Mouse (Mus musculus) thymus, postnatal 14 days (tissue): ENCODE measurements at regions not wholly inside any gene's neighbourhood (a gene's known extent, or its start where the extent isn't known, plus 50 kb on each side); places are given as distances from the start of the nearest gene placed in this dataset.
A peak's percentile ranks its signal among the peaks of the same experiment; 100 is the strongest.

Experiments
- DNase-seq: peaks from one replicate; pipeline ENCODE4 v3.0.0; 2021

DNA sequence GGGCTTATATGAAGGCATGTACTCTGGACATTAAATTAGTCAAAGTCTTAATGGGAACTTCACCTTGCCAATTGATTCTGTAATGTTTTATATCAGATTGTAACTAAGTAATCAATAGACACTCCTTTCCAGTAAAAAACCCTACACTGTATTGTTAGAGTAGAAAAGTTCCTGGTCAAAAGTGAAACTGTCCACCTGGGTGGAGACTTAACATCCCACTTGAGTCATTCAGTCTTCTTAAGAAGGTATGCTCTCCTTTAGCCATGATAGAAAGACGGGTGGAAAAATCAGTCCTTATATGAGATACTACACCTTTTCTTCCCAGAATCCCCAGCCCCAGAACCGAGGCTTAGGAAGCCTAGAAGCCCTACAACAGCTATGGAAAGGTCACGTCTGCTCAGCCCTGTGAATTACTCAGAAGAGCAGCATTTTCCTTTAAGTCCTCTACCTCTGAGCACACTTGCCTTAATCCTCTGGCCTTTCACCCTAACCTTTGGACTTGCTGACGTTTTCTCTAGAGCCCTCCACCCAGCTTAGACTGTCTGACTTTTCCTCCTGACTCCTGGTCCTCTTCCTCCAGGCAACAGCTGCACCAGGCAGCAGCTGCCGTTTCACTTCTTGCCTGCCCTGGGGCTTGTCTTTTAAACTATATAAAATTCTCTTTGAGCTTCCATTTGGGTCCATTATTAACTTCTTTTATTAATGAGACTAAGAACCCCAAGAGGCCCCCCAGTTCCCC is 93.4 kb upstream of the Ankrd50 start:
- DNase-seq = no peak

DNA sequence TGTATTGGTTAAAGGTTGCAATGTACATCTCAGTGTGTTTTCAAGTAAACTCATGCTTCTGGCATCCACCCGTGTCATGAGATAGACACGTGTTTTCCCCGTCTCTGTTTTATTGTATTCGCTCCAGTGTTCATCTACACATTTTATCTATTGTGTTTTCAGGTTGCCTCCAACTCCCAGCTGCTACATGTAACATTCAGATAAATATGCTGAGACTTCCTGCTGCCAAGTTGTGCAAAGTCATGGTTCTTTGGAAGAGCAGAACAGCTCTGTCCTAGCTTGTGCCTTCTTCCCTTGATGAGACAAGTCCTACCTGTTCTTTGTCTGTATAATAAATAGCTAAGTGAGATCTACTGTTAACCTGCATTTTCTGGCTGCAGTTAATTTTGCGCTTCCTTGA is 89.0 kb upstream of the Ankrd50 start:
- no peak for DNase-seq

DNA sequence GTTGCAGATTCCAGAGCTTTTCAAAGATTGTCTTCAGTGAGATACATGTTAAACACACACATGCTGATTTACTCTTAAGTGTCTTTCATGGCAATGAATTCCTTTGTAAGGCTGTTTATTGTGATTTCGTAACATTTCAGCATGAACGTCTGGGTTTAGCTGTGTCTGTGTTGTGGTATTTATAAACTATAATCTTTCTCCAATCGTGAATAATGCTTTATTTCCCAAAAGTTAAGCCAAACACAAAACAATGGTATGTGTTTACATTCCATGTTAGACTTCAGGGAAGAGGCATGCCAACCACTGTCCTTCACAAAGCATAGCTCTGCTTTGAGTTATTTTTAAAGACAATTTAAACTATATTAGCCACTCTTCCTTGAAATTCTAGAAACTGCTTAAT is 87.5 kb upstream of the Ankrd50 start:
- DNase-seq = no peak

DNA sequence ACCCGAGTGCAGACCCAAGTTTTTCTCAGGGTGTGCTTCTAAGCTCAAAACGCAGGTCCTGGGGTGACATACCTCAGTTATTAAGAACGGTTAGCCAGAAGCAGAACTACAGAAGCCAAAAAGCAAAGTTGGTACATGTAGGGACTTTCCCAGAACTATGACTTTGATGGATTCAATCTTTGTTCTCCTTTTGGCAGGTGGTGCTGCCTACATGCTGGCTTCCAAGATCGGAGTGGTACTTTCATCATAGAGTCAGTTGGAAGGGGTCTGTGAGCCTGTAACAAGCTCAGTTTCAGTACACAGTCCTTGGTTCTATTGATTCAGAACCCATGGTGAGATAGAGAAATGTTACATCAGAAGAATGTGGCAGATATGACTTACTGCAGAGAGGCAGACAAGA is 86.6 kb upstream of the Ankrd50 start:
- DNase-seq = no peak

DNA sequence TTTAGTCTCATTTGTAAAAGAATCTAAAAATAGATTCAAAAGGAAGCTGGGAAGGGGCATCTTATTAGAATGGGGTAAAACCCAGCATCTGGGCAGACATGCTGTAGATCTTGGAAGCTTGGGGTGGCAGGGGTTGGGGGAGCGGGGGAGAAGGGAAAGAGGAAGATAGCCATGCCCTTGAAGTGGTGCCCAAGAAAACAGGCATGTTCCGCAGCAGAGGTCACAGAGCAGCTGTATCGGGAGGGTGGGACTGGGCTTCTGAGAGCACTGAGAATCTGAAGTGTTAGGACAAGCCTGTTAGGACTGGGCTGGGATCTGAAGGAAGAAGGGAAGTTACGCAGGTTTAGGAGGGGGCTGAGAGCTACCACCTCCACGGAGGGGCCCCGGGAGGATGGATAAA is 84.4 kb upstream of the Ankrd50 start:
- no peak for DNase-seq

DNA sequence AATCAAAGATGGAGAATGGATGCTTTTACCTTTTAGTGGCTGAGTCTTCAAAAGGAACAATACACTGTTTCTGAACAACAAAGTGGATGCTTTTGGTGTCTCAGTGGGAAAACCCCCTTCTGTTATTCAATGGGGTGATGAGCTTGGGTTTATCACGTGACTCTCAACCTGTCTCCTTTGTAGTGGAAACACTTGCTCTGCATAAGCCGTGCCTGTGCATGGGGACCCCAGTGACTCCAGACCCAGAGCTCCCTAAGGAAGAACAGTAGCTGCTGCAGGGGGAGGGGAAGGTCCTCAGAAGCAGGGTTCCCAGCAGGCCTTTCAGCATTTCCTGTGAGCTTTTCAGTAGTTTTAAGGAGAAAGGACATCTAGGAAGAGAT is 83.9 kb upstream of the Ankrd50 start:
- DNase-seq = peak; percentile 10

DNA sequence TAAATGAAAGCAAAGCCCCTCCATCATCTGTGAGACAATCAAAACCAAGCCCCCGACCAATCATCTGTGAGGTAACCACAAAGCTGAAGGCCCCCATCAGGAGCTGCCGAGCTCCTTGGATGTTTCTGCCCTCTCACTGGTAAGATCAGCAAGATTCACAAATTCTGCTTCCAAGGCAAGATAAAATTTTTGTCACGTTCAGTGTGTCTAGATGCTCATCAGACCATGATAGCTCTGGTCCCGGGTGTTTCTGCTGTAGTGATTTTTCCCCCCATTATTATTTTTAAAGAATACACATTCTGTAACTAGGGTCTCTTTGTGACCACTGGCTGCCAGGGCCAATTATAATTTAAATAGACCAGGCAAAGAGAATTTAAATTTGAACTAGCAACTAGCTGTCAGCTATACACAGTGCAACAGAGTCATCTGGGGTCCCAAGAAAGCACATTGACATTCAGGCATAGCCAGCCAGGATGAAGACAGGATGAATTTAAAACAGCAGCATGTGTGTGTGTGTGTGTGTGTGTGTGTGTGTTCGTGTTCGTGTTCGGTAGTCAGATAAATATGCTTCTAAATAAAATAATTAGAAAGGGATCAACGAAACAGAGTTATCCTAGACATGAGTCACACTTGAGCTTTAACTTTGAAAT is 83.4 kb upstream of the Ankrd50 start:
- no peak for DNase-seq

DNA sequence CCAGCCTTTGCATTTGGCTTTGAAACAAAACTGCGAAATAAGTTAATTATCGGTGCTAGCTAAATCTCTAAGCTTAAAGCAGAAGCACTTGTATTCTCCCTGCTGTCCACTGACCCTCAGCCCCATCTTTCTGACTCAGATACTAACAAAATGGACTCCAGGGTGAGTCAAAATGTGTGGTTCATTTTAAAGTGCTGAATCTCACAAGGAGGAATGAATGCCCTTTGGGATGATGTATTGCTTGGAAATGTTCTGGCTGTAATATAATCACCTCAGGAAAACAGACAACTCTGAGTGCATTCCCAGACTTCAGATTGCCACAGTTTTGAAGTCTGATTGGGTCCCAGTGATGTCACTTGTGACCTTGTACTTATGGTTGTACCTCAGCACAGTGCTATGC is 81.9 kb upstream of the Ankrd50 start:
- DNase-seq = no peak

DNA sequence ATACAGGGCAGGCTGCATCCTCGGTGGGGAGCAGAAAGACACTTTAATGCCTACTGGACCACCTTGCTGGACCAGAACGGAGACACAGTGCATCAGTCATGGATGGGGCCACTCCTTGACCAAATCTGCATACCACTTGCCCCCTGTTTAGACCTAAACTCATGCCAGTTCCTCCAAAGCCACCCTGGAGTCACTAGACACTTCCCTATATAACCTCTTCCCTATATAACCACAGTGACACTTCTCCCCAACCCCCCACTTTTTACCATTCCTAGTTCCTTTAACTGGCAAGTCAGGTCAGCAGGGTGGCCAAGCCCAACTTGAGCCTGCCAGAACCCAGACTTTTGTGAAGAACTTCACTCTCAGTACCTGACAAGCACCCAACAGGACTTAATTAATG is 80.2 kb upstream of the Ankrd50 start:
- DNase-seq = no peak

DNA sequence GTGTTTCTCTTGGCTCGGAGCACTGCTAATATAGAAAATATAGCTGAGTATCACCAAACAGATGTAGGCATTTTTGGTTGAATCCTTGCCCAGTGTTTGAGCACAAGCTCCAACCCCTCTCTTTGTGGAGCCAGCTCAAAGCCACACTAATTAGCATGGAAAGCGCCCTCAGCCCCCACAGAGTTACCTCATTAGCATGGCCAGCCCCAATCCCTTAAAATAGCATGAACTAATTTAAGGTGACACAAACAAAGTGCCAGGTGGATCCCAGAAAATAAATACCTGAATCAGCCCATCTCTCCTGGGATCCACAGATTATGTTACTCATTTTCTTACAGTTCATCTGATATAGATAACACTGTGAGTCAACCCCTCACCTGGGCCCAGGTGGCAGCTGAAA is 79.7 kb upstream of the Ankrd50 start:
- DNase-seq = no peak

DNA sequence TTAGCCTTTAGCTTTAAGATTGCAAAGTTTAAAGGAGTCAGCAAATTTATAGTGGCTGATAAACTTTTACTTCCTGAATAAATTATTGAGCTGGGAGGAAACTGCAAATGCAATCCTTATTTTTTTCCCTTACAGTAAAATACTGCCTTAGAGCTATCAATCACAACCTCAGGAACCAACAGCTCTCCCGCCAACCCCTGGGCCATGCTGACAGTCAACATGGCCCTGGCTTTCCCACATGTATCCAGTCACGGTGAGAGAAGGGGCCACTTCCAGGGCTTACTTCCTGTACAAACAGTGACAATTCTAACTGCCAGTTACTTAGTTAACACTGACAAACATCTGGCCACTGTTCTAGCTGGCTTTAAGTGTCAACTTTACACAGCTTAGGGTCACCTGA is 76.5 kb upstream of the Ankrd50 start:
- DNase-seq = peak; percentile 23

DNA sequence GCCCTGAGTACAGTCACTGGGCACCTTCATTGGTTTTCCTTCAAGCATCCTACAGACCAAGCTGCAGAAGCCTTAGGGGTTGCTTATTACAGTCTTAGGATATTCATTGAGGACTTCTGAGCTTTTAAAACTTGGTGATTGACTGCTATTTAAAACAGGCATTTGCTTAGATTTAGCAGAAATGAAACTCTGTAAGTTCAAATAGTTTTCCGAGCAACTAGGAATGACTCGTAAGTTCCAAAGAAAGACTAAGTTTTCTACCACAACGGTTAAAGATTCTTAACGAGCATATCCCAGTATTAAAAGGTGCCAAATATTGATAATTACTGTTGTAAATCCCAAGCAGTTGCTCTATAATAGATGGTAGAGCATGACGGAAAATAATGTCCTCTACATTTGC is 71.3 kb upstream of the Ankrd50 start:
- DNase-seq = no peak

DNA sequence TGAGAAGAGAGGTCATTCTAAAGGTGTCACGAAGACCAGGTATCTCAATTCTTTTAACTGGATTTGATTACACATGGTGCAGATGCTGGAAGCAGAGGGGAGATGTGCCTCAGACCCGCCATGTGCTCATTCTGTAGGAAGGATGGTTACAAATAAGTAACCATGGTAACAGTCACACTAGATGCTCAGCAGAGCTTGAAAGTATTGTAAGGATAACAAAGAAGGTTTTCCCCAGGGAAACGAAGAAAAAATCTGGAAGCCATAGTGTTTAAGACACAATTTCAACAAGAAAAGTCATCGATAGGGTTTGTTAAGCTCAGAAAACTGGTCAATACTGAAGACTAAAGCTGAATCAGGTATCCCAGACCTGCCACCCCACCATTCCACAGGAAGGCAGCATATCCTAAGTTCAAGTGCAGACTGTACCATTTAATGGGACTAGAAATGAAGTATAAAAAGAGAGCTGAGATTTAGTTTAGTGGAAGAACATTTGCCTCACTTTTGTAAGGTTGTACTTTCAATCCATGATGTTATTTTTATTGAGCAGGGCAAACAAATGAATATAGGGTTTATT is 68.9 kb upstream of the Ankrd50 start:
- no peak for DNase-seq

DNA sequence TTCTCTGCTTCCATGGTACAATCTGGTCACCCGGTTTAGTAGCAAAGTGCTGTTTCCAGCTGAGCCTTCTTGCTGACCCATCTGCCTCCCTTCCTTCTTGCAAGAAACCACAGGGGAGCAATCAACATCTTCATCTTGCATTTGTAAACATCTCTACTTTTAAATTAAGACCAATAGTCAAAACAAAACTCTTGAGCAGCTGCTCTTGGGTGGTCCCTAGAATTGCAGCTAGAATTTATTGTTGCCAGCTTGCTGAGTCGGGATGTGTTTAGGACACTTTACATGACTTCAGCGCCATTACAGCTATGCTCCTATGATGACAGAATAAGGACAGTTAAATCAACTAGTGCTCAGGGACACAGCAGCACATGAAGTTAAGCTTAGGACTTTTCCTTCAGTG is 62.4 kb upstream of the Ankrd50 start:
- no peak for DNase-seq

DNA sequence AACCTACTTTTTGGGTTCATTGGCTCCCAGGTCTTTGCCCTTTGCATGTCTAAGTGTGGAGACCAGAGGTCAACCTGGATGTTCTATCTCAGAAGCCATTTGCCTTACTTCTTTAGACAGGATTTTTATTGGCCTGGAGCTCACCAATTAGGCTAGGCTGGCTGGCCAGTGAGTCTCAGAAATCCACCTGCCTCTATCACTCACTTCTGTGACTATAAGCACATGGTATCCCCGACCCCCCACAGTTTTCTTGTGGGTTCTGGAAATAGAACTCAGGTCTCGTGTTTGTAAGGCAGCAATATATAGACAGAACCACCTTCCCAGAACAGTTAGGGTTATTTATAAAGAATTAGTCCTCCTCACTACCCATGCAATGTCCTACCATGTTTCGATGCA is 60.9 kb upstream of the Ankrd50 start:
- DNase-seq = no peak

DNA sequence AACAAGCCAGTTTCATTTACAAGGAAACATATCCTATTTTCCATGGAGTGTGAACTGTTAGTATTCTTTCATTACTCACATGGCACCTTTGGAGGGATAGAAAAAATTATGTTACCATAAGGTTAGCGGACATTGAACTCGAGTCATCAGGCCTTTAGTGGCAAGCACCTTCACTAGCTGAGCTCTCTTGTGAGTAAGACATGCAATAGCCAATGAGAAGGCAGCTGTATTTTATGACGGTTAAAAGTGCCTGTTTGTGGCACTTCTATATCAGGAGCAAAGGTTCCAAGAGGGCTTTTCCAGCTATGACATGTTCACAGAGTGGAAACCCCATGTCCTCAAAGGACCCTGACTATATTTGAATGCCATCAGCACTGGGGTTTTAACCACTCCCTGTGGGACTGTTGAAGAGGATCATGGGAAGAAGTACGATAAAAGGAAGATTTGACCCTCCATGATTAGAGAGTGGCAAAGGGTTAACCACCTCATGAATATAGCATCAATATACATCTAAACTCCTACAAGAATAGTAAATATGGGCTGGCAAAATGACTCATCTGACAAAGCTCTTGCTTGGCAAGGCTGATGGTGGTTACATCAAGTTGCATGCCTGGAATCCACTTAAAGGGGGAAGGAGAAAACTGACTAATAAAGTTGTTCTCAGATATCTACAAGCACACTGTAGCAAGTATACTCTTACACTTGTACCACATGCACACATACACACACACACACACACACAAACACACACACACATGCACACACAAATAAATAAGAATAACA is 60.3 kb upstream of the Ankrd50 start:
- DNase-seq = no peak

DNA sequence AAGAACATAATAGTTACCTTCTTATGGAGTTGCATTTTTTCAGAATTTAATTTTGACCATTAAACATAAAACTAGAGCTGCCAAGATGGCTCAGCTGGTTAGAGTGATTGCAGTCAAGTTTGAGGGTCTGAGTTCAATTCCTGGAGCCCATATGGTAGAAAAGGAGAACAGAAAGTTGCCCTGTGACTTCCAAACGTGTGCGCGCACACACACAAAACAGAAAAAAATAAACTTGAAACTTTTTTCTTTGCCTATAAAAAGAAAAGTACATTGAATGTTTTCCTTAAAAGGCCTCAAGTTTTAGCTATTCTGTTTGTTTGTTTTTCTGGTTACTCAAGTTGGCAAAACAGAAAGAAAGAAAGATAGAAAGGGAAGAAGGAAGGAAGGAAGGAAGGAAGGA is 59.2 kb upstream of the Ankrd50 start:
- DNase-seq = no peak

DNA sequence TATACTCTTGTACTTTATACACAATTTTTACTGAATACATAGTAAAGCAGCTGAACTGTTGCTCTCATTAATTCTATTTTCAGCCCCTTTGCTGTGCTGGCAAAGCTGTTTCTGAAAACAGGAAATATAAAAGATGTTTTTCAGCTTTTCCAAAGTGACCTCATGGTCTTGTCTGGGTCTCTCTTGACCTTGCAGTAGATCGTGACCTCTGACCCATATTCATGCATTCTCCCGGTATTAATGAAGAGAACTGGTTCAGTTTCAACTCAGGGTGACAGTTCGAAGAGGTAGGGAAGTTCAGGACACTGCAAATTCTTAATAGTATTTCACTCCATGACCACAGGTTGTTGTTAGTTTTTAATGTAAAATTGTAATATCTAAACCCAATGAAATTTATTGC is 56.7 kb upstream of the Ankrd50 start:
- no peak for DNase-seq

DNA sequence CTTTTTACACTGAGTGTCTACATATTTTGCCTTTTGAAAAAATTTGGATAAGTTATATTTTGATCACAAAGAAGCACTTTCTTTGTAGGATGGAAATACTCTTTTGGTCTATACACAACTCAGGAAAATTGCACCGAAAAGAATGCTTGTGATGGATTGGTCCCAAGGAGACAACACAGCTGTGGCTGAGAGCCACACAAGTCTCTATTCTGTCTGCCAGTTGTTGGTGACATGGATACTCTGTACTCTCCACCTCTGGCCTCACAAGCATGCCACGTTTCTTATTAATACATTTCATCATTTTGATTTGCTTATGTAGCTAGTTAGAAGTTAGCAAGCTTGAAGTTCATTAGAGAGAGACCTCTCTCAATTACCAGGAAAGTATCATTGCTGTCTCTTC is 53.7 kb upstream of the Ankrd50 start:
- no peak for DNase-seq

DNA sequence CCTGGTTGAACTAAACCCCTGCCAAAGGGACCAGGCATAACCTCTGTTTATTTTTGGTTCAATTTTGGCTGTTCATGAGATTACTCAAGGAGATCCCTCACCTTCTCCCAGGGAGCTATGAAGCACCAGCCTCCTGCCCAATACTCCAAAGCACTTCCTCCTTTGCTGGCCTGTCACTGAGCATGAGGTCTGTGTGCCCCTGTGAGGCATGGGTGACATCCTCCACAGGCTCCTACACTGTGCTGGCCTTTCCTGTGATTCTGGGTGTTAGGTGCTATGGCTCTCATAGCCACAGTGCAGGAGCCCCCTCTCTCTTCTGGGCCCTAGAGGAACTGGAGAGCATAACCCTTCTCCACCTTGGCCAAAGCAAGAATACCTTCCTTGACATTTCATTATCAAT is 53.1 kb upstream of the Ankrd50 start:
- DNase-seq = no peak
